Mouse (Mus musculus): ENCODE data around the gene Padi6. TPM values are rescaled to one million over a fixed set of nuclear protein-coding genes. Genes with fewer than 3 reads are reported as not detected.
A peak's percentile ranks its signal among the peaks of the same experiment; 100 is the strongest.

Padi6 gene
- not detected in 2 replicates for polyA plus RNA-seq (2014; fragmentation: Nextera tagmentation; extraction: Ambion mirVana)

DNA sequence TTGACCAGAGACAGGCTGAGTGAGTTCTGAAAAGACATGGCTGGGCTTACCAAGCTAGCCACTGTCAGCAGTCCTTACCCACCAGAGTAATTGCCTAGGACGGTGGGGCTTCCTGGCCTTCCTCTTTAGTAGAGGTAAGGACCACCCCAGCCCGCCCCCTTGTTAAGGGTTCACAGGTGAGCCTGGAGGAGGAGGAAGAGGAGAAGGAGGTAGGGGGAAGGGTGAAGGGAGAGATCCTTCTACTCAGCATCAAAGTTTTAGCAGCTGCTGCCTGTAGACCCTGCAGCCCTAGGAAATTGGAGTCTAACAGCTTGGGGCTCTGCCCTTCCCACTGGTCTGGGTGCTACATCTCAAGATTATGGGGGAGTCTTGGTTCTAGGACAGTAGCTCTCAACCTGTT is at the start of gene Padi6:
Gene Padi6 (minus strand): TSS at position 101 of the 400 bp plus-strand sequence.
- Histone ChIP-seq H3K27ac (ENCODE audit: low read depth, low read length) (no peak within 1 kb of the TSS), H3K4me1 (ENCODE audit: control insufficient read depth, insufficient read depth, low read length) (no peaks in the 10 kb centered on the region), H3K4me3 (ENCODE audit: low read depth, low read length) (no peak within 1 kb of the TSS), H3K27me3 (replicated peaks; ENCODE audit: control insufficient read depth, insufficient read depth, low read length) (no peaks in the 10 kb centered on the region), H3K4me2 (ENCODE audit: low read length) (no peak within 1 kb of the TSS), H3K9ac (ENCODE audit: low read length) (no peak within 1 kb of the TSS), H3K36me3 (ENCODE audit: control insufficient read depth, insufficient read depth, low read length) (no peaks in the 10 kb centered on the region), H3K9me3 (replicated peaks; ENCODE audit: control insufficient read depth, low read length) (no peaks in the 10 kb centered on the region)
- DNase-seq (ENCODE audit: low spot score): no peak
- 78% methylated on average over 2 of the region's 2 CpGs for WGBS
- no peak for ATAC-seq

- H3K27ac ChIP-seq (ENCODE audit: low read depth, low read length): no peak overlapping the region
- no peak overlapping the region for H3K9ac ChIP-seq (ENCODE audit: low read length)
- 80% methylated on average over 16 of the region's 16 CpGs for WGBS
These were observed 48.6 kb upstream of the Padi6 start for GRCm38 (mm10) chr4:140791071-140791470.

DNA sequence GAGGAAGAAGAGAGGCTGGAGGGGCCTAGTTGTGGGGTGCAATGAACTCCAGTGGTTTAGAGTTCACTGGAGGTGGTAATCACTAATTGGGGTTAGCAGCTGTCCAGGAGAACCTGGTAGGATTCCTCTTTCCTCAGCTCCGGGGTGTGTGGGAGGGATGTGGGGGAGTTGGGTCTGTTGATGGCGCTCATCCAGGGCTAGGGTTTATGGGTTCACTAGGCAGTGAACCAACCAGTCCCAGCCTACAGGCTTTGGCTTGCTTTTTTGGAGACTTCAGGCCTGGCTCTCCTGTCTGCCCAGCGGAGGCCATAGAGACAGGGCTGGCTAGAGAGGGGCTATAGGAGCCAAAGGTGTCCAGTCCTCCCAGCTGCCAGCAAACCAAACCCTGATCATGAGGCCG is 47.5 kb upstream of the Padi6 start:
- DNase-seq (ENCODE audit: low spot score): no peak
- no peak overlapping the region for H3K9ac ChIP-seq (ENCODE audit: low read length)
- ATAC-seq: no peak
- no peak overlapping the region for H3K4me3 ChIP-seq (ENCODE audit: low read depth, low read length)
- no peaks in the 10 kb centered on the region for H3K4me1 ChIP-seq (ENCODE audit: control insufficient read depth, insufficient read depth, low read length)
- 90% methylated on average over 4 of the region's 4 CpGs for WGBS
- no peaks in the 10 kb centered on the region for H3K9me3 ChIP-seq (replicated peaks; ENCODE audit: control insufficient read depth, low read length)
- no peak overlapping the region for H3K27ac ChIP-seq (ENCODE audit: low read depth, low read length)
- H3K27me3 ChIP-seq (replicated peaks; ENCODE audit: control insufficient read depth, insufficient read depth, low read length): no peaks in the 10 kb centered on the region
- H3K36me3 ChIP-seq (ENCODE audit: control insufficient read depth, insufficient read depth, low read length): no peaks in the 10 kb centered on the region
- no peak overlapping the region for H3K4me2 ChIP-seq (ENCODE audit: low read length)

More at GRCm38 (mm10) chr4:140791071-140791470, 48.6 kb upstream of the Padi6 start:
- no peak overlapping the region for H3K4me2 ChIP-seq (ENCODE audit: low read length)
- no peaks in the 10 kb centered on the region for H3K9me3 ChIP-seq (replicated peaks; ENCODE audit: control insufficient read depth, low read length)
- H3K4me3 ChIP-seq (ENCODE audit: low read depth, low read length): no peak overlapping the region
- H3K27me3 ChIP-seq (replicated peaks; ENCODE audit: control insufficient read depth, insufficient read depth, low read length): no peaks in the 10 kb centered on the region
- H3K4me1 ChIP-seq (ENCODE audit: control insufficient read depth, insufficient read depth, low read length): no peaks in the 10 kb centered on the region
- no peak for DNase-seq (ENCODE audit: low spot score)
- ATAC-seq: no peak
- H3K36me3 ChIP-seq (ENCODE audit: control insufficient read depth, insufficient read depth, low read length): no peaks in the 10 kb centered on the region

- Histone ChIP-seq H3K4me3 (ENCODE audit: low read depth, low read length) (no peak overlapping the region), H3K4me1 (ENCODE audit: control insufficient read depth, insufficient read depth, low read length) (no peaks in the 10 kb centered on the region), H3K4me2 (ENCODE audit: low read length) (no peak overlapping the region), H3K9me3 (replicated peaks; ENCODE audit: control insufficient read depth, low read length) (no peaks in the 10 kb centered on the region), H3K36me3 (ENCODE audit: control insufficient read depth, insufficient read depth, low read length) (no peaks in the 10 kb centered on the region), H3K9ac (ENCODE audit: low read length) (no peak overlapping the region), H3K27ac (ENCODE audit: low read depth, low read length) (no peak overlapping the region), H3K27me3 (replicated peaks; ENCODE audit: control insufficient read depth, insufficient read depth, low read length) (no peaks in the 10 kb centered on the region)
- ATAC-seq (no peak), DNase-seq (ENCODE audit: low spot score) (peak; percentile 44)
- 50% methylated on average over 6 of the region's 6 CpGs for WGBS
These were observed 46.5 kb upstream of the Padi6 start for GRCm38 (mm10) chr4:140788983-140789382.

DNA sequence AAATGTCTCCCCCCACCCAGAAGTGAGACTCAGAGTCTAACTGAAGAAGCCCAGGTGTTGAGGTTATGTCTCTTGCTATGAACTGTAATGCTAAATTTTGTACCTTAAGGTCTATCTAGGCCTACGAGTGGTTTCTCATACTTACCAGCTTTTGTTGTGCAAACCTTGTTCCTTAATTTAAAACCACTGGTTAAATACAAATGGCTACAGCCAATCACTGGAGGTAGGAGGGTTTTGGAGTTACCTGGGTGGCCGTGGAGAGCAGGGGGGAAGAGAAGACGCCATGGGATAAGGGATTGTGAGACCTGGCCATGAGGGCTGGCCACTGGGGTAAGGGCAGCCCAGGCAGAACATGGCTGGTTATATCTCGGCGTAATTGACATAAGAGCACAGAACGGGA is 45.8 kb upstream of the Padi6 start:
- Histone ChIP-seq H3K4me3 (ENCODE audit: low read depth, low read length) (no peak overlapping the region), H3K4me2 (ENCODE audit: low read length) (no peak overlapping the region), H3K36me3 (ENCODE audit: control insufficient read depth, insufficient read depth, low read length) (no peaks in the 10 kb centered on the region), H3K27me3 (replicated peaks; ENCODE audit: control insufficient read depth, insufficient read depth, low read length) (no peaks in the 10 kb centered on the region), H3K9me3 (replicated peaks; ENCODE audit: control insufficient read depth, low read length) (no peaks in the 10 kb centered on the region), H3K9ac (ENCODE audit: low read length) (no peak overlapping the region), H3K4me1 (ENCODE audit: control insufficient read depth, insufficient read depth, low read length) (no peaks in the 10 kb centered on the region), H3K27ac (ENCODE audit: low read depth, low read length) (no peak overlapping the region)
- ATAC-seq: no peak
- DNase-seq (ENCODE audit: low spot score): no peak
- WGBS: 87% methylated on average over 6 of the region's 6 CpGs

- Histone ChIP-seq H3K4me2 (ENCODE audit: low read length) (no peak overlapping the region), H3K9ac (ENCODE audit: low read length) (no peak overlapping the region), H3K27me3 (replicated peaks; ENCODE audit: control insufficient read depth, insufficient read depth, low read length) (no peaks in the 10 kb centered on the region), H3K36me3 (ENCODE audit: control insufficient read depth, insufficient read depth, low read length) (no peaks in the 10 kb centered on the region), H3K27ac (ENCODE audit: low read depth, low read length) (no peak overlapping the region), H3K4me1 (ENCODE audit: control insufficient read depth, insufficient read depth, low read length) (no peaks in the 10 kb centered on the region), H3K9me3 (replicated peaks; ENCODE audit: control insufficient read depth, low read length) (no peaks in the 10 kb centered on the region), H3K4me3 (ENCODE audit: low read depth, low read length) (no peak overlapping the region)
- DNase-seq (ENCODE audit: low spot score) (no peak), ATAC-seq (no peak)
- 72% methylated on average over 4 of the region's 4 CpGs for WGBS
These were observed 45.0 kb upstream of the Padi6 start for GRCm38 (mm10) chr4:140787414-140787813.

DNA sequence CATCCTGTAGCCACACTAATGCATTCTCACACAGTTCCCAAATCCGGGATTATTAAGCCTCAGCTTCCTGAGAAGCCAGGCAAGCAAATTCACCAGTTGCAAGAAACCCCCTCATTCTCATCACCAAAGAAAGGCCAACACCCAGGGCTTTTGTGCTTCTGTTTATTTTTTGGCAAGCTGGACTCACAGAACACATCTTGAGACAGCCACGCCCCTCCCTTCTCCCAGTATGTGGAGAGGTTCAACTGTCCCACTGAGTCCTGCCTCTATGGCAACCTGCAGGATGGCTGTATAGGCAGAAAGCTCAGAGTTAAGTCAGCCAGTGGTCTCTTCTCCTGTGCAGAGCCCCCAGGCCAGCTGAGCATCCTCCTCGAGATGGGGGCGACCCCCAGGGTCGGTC is 42.8 kb upstream of the Padi6 start:
- H3K4me2 ChIP-seq (ENCODE audit: low read length): no peak overlapping the region
- no peak overlapping the region for H3K27ac ChIP-seq (ENCODE audit: low read depth, low read length)
- no peaks in the 10 kb centered on the region for H3K27me3 ChIP-seq (replicated peaks; ENCODE audit: control insufficient read depth, insufficient read depth, low read length)
- no peak for ATAC-seq
- H3K9me3 ChIP-seq (replicated peaks; ENCODE audit: control insufficient read depth, low read length): no peaks in the 10 kb centered on the region
- 86% methylated on average over 5 of the region's 5 CpGs for WGBS
- H3K4me3 ChIP-seq (ENCODE audit: low read depth, low read length): no peak overlapping the region
- no peaks in the 10 kb centered on the region for H3K36me3 ChIP-seq (ENCODE audit: control insufficient read depth, insufficient read depth, low read length)
- no peaks in the 10 kb centered on the region for H3K4me1 ChIP-seq (ENCODE audit: control insufficient read depth, insufficient read depth, low read length)
- H3K9ac ChIP-seq (ENCODE audit: low read length): no peak overlapping the region
- no peak for DNase-seq (ENCODE audit: low spot score)

- ATAC-seq (no peak), DNase-seq (ENCODE audit: low spot score) (no peak)
- Histone ChIP-seq H3K4me1 (ENCODE audit: control insufficient read depth, insufficient read depth, low read length) (no peaks in the 10 kb centered on the region), H3K27me3 (replicated peaks; ENCODE audit: control insufficient read depth, insufficient read depth, low read length) (no peaks in the 10 kb centered on the region), H3K27ac (ENCODE audit: low read depth, low read length) (no peak overlapping the region), H3K9ac (ENCODE audit: low read length) (no peak overlapping the region), H3K36me3 (ENCODE audit: control insufficient read depth, insufficient read depth, low read length) (no peaks in the 10 kb centered on the region), H3K9me3 (replicated peaks; ENCODE audit: control insufficient read depth, low read length) (no peaks in the 10 kb centered on the region), H3K4me2 (ENCODE audit: low read length) (no peak overlapping the region), H3K4me3 (ENCODE audit: low read depth, low read length) (no peak overlapping the region)
- 96% methylated on average over 9 of the region's 9 CpGs for WGBS
These were observed 42.0 kb upstream of the Padi6 start for GRCm38 (mm10) chr4:140784292-140784945.

DNA sequence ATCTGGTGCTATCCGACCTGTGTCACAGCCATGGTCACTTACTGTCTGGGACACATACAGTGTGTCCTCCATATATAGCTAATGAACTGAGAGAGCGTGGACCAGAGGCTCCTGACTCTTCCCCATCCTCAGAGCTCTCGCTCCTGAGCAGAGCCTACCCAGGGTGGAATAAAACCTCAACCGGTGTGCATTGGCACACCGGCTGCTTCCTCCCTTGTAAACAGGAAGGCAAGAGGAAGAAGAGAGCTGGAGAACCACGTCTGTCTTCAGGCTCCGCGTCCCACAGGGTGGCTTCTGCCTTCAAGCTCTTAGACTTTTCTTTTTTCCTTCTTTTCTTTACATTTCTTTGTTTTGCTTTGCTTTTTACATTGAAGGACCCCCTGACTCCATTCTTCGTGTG is 40.4 kb upstream of the Padi6 start:
- no peak for ATAC-seq
- H3K27ac ChIP-seq (ENCODE audit: low read depth, low read length): no peak overlapping the region
- WGBS: 88% methylated on average over 9 of the region's 9 CpGs

More for the DNA sequence above, 40.4 kb upstream of the Padi6 start:
- H3K36me3 ChIP-seq (ENCODE audit: control insufficient read depth, insufficient read depth, low read length): no peaks in the 10 kb centered on the region
- no peaks in the 10 kb centered on the region for H3K4me1 ChIP-seq (ENCODE audit: control insufficient read depth, insufficient read depth, low read length)
- no peaks in the 10 kb centered on the region for H3K27me3 ChIP-seq (replicated peaks; ENCODE audit: control insufficient read depth, insufficient read depth, low read length)
- no peak overlapping the region for H3K4me3 ChIP-seq (ENCODE audit: low read depth, low read length)
- no peak overlapping the region for H3K9ac ChIP-seq (ENCODE audit: low read length)
- no peak for DNase-seq (ENCODE audit: low spot score)
- H3K4me2 ChIP-seq (ENCODE audit: low read length): no peak overlapping the region
- H3K9me3 ChIP-seq (replicated peaks; ENCODE audit: control insufficient read depth, low read length): no peaks in the 10 kb centered on the region

Measured in forebrain, embryonic 14.5 days (tissue).